Mouse (Mus musculus) brain, embryonic 18.5 days (tissue): Measurements from ENCODE around the gene Txnip.

Source experiments
- DNase-seq: peaks from one replicate; pipeline ENCODE4 v3.0.0-alpha.2; 2012; ENCODE audit warnings: low read depth, low spot score

The Txnip gene

GRCm38 (mm10) chr3:96568605-96569004 is 10.8 kb downstream of the Txnip start:
- DNase-seq, result no peak

- DNase-seq, result no peak
Observed at GRCm38 (mm10) chr3:96569506-96569905, 11.7 kb downstream of the Txnip start.

- no peak for DNase-seq
Observed at GRCm38 (mm10) chr3:96569966-96570605, 12.3 kb downstream of the Txnip start.

- DNase-seq, result no peak
Observed at GRCm38 (mm10) chr3:96570643-96571042, 12.9 kb downstream of the Txnip start.

- DNase-seq, result no peak
Observed at GRCm38 (mm10) chr3:96571336-96571735, 13.6 kb downstream of the Txnip start.

- no peak for DNase-seq
Observed at GRCm38 (mm10) chr3:96571896-96572698, 14.3 kb downstream of the Txnip start.

GRCm38 (mm10) chr3:96573611-96574511 is 16.1 kb downstream of the Txnip start:
- DNase-seq, result no peak

GRCm38 (mm10) chr3:96575272-96575984 is 17.7 kb downstream of the Txnip start:
- DNase-seq, result no peak

GRCm38 (mm10) chr3:96576005-96576658 is 18.4 kb downstream of the Txnip start:
- no peak for DNase-seq

GRCm38 (mm10) chr3:96576690-96577541 is 19.2 kb downstream of the Txnip start, which contains the start of gene Gm16253:
Gene Gm16253 (plus strand): TSS chr3:96576984.
- DNase-seq, result no peak

GRCm38 (mm10) chr3:96577566-96577965 is 19.8 kb downstream of the Txnip start:
- DNase-seq, result no peak

- no peak for DNase-seq
Observed at GRCm38 (mm10) chr3:96578561-96579238, 20.9 kb downstream of the Txnip start.

GRCm38 (mm10) chr3:96579239-96579750 is 21.5 kb downstream of the Txnip start:
- DNase-seq, result no peak

GRCm38 (mm10) chr3:96579885-96580454 is 22.2 kb downstream of the Txnip start:
- no peak for DNase-seq

GRCm38 (mm10) chr3:96581141-96581540 is 23.4 kb downstream of the Txnip start:
- DNase-seq, result no peak

GRCm38 (mm10) chr3:96581771-96582515 is 24.2 kb downstream of the Txnip start:
- no peak for DNase-seq

GRCm38 (mm10) chr3:96583386-96583785 is 25.6 kb downstream of the Txnip start:
- DNase-seq, result no peak

- no peak for DNase-seq
Observed at GRCm38 (mm10) chr3:96590657-96591056, 32.9 kb downstream of the Txnip start.
